Mouse (Mus musculus) embryonic facial prominence, embryonic 10.5 days (tissue): ENCODE results near the gene Rasgef1b. TPM values are rescaled to one million over a fixed set of nuclear protein-coding genes. Genes with fewer than 3 reads are reported as not detected.

Source experiments
- DNase-seq: peaks from one replicate; pipeline ENCODE4 v3.0.0-alpha.2; 2017; ENCODE audit warnings: low spot score
- H3K27ac ChIP-seq: fragments of 300-500 bp; sonication (generic); replicated peaks from 2 replicates; pipeline ENCODE4 v1.5.1; 2016; ENCODE audit warnings: mild to moderate bottlenecking
- H3K27me3 ChIP-seq: fragments of 300-500 bp; sonication (generic); replicated peaks from 2 replicates; pipeline ENCODE4 v1.6.1; 2016; ENCODE audit warnings: low read depth, mild to moderate bottlenecking; ENCODE audit not compliant: poor library complexity, severe bottlenecking
- H3K36me3 ChIP-seq: fragments of 300-500 bp; sonication (generic); replicated peaks from 2 replicates; pipeline ENCODE4 v1.6.1; 2016; ENCODE audit warnings: mild to moderate bottlenecking, moderate library complexity
- H3K4me1 ChIP-seq: fragments of 300-500 bp; sonication (generic); 2 replicates; pipeline ENCODE4 v1.6.1; 2016
- H3K4me3 ChIP-seq: fragments of 300-500 bp; sonication (generic); 2 replicates; pipeline ENCODE4 v1.5.1; 2016; ENCODE audit warnings: mild to moderate bottlenecking, moderate library complexity
- H3K9me3 ChIP-seq: fragments of 300-500 bp; sonication (generic); 2 replicates; pipeline ENCODE4 v1.6.1; 2016; ENCODE audit warnings: mild to moderate bottlenecking
- WGBS: fragments of 180-500 bp; shearing (Covaris S2); methylation state at CpG from one replicate; pipeline ENCODE4 v1.1.7; 2016; 5-methylcytosine and 5-hydroxymethylcytosine counted together
- polyA plus RNA-seq: library from polyadenylated mRNA; unstranded; fragments of >200 nt; fragmentation: Nextera tagmentation; extraction: Ambion mirVana; gene quantifications from 2 replicates; pipeline ENCODE4 v1.2.1, GENCODE M21; 2016

Rasgef1b gene
- polyA plus RNA-seq, 1 experiment from 2014 or later = 11.8 TPM

DNA sequence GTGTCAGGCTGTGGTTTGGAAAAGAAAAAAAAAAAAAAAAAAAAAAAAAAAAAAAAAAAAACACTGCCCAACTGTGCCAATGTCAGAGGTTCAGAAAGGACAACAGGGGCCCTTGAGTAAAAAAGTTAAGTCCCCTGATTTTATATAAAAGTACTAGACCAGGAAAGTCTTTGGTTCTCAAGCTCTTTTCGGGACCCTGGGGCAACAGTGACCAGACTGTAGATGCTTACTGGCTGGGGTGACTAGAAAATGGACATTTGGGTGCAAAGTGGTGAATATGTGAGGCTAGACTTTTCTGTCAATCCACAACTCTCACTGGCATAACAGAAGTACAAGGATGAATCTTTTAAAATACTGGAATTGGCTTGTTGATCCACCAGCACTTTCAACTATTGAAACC lies 1.1 kb upstream of the Rasgef1b start:
- WGBS = 74% methylated on average over 1 of the region's 1 CpGs
- H3K9me3 ChIP-seq = no peaks in the 10 kb centered on the region
- peaks cover 82% of the 10 kb centered on the region for H3K27me3 ChIP-seq
- no peak overlapping the region for H3K27ac ChIP-seq
- H3K4me3 ChIP-seq = peak overlapping the region; percentile 80; the same call in 1 of the 2 replicates
- H3K36me3 ChIP-seq = no peaks in the 10 kb centered on the region
- peaks cover 21% of the 10 kb centered on the region for H3K4me1 ChIP-seq
- no peak for DNase-seq

DNA sequence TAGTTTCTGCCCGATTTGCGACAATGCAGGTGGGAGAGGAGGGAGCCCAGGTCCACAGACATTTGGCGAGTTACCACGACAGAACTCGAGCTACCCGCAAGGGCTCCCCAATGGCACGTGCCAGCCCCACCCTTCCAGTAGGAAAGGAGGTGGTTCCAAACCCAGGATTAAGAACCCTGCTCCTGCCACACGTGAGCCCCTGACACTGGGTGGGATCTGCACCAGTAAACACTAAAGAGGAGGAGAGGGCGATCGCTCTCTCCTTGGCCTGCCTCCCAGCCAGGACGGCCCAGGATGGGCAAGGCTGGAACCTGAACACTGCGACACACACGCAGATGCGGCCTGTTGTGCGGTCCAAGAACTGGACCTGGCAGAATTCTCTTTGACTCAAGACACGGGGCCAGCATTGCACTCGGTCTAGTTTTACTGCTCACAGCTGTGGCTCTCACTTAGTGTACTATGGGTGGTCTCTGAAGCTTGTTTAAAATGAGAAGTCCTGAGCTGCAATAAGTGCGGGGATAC lies 557 bp upstream of the Rasgef1b start:
- H3K36me3 ChIP-seq = no peaks in the 10 kb centered on the region
- peaks cover 86% of the 10 kb centered on the region for H3K27me3 ChIP-seq
- under 1% methylated on average over 18 of the region's 18 CpGs for WGBS
- H3K4me3 ChIP-seq = peak overlapping the region; percentile 80
- peaks cover 21% of the 10 kb centered on the region for H3K4me1 ChIP-seq
- H3K27ac ChIP-seq = peak overlapping the region; percentile 61
- peak; percentile 59 for DNase-seq
- H3K9me3 ChIP-seq = no peaks in the 10 kb centered on the region

GRCm38 (mm10) chr5:99728027-99728451 lies 826 bp downstream of the Rasgef1b start:
- WGBS = under 1% methylated on average over 15 of the region's 15 CpGs
- no peak overlapping the region for H3K27ac ChIP-seq
- H3K36me3 ChIP-seq = no peaks in the 10 kb centered on the region
- no peaks in the 10 kb centered on the region for H3K9me3 ChIP-seq
- peaks cover 21% of the 10 kb centered on the region for H3K4me1 ChIP-seq
- DNase-seq = peak; percentile 32
- peaks cover 80% of the 10 kb centered on the region for H3K27me3 ChIP-seq
- H3K4me3 ChIP-seq = peak overlapping the region; percentile 80

- Histone ChIP-seq H3K27me3 (peaks cover 47% of the 10 kb centered on the region), H3K4me3 (no peak overlapping the region), H3K36me3 (no peaks in the 10 kb centered on the region), H3K4me1 (peaks cover 14% of the 10 kb centered on the region), H3K27ac (no peak overlapping the region), H3K9me3 (no peaks in the 10 kb centered on the region)
- 90% methylated on average over 6 of the region's 6 CpGs for WGBS
- no peak for DNase-seq
These were observed 4.9 kb downstream of the Rasgef1b start for GRCm38 (mm10) chr5:99723941-99724340.

DNA sequence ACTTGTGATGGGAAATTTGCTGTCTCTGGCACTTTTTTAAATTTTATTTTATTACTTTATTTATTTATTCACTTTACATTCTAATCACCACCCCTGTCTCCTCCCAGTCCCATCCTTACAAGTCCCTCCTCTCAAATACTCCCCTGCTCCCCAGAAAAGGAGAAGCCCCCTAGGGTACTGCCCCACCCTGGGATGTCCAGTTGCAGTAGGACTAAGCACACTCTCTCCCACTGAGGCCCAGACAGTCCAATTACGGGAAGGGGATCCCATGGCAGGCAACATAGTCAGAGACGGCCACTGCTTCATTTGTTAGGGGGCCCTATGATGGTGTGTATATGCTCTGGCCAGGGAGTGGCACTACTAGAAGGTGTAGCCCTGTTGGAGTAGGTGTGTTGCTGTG lies 6.6 kb downstream of the Rasgef1b start:
- Histone ChIP-seq H3K4me1 (no peaks in the 10 kb centered on the region), H3K27ac (no peak overlapping the region), H3K4me3 (no peak overlapping the region), H3K27me3 (peaks cover 34% of the 10 kb centered on the region), H3K9me3 (no peaks in the 10 kb centered on the region), H3K36me3 (no peaks in the 10 kb centered on the region)
- 80% methylated on average over 2 of the region's 2 CpGs for WGBS
- DNase-seq = no peak

- peaks cover 2% of the 10 kb centered on the region for H3K4me1 ChIP-seq
- H3K36me3 ChIP-seq = no peaks in the 10 kb centered on the region
- H3K27me3 ChIP-seq = peaks cover 17% of the 10 kb centered on the region
- no peaks in the 10 kb centered on the region for H3K9me3 ChIP-seq
- no peak overlapping the region for H3K4me3 ChIP-seq
- no peak for DNase-seq
- WGBS = 74% methylated on average over 2 of the region's 2 CpGs
- H3K27ac ChIP-seq = no peak overlapping the region
These were observed 8.3 kb downstream of the Rasgef1b start for GRCm38 (mm10) chr5:99720554-99720953.

- DNase-seq = no peak
- no peak overlapping the region for H3K4me3 ChIP-seq
- H3K4me1 ChIP-seq = peaks cover 8% of the 10 kb centered on the region
- no peaks in the 10 kb centered on the region for H3K36me3 ChIP-seq
- H3K9me3 ChIP-seq = no peaks in the 10 kb centered on the region
- 0 out of 2 replicates have a peak, but pooled peaks cover 4% of the 10 kb centered on the region for H3K27me3 ChIP-seq
- no peak overlapping the region for H3K27ac ChIP-seq
- 82% methylated on average over 8 of the region's 8 CpGs for WGBS
These were observed 10.9 kb downstream of the Rasgef1b start for GRCm38 (mm10) chr5:99717917-99718316.

DNA sequence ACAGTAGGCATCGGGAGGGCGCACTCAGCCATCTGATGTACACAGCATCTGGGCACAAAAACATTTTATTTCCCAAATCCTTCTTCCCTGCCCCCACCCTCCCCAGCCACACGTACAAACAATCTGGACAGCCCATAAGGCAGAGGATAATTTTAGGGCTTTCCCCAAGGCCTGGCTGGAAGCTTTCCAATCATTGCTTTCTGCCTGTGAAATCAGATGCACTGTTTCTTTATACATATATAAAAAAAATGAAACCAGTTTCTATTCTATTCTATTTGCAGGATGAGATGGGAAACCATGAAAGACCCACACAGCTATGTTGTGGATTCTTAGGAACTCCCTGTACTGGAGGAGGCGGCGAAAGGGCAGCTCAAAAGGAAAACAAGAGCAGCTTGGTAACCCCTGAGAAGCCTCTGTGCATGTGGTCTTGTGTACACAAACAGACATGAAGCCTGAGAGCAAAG lies 13.6 kb downstream of the Rasgef1b start:
- no peaks in the 10 kb centered on the region for H3K36me3 ChIP-seq
- 0 out of 2 replicates have a peak, but pooled peaks cover 4% of the 10 kb centered on the region for H3K27me3 ChIP-seq
- no peak overlapping the region for H3K27ac ChIP-seq
- no peaks in the 10 kb centered on the region for H3K9me3 ChIP-seq
- no peak overlapping the region for H3K4me3 ChIP-seq
- no peak for DNase-seq
- H3K4me1 ChIP-seq = peaks cover 8% of the 10 kb centered on the region
- 65% methylated on average over 5 of the region's 5 CpGs for WGBS

GRCm38 (mm10) chr5:99711947-99712346 lies 16.9 kb downstream of the Rasgef1b start:
- peaks cover 8% of the 10 kb centered on the region for H3K4me1 ChIP-seq
- H3K27ac ChIP-seq = no peak overlapping the region
- DNase-seq = no peak
- no peak overlapping the region for H3K4me3 ChIP-seq
- H3K36me3 ChIP-seq = no peaks in the 10 kb centered on the region
- H3K9me3 ChIP-seq = no peaks in the 10 kb centered on the region
- WGBS = 91% methylated on average over 2 of the region's 2 CpGs
- H3K27me3 ChIP-seq = no peaks in the 10 kb centered on the region

DNA sequence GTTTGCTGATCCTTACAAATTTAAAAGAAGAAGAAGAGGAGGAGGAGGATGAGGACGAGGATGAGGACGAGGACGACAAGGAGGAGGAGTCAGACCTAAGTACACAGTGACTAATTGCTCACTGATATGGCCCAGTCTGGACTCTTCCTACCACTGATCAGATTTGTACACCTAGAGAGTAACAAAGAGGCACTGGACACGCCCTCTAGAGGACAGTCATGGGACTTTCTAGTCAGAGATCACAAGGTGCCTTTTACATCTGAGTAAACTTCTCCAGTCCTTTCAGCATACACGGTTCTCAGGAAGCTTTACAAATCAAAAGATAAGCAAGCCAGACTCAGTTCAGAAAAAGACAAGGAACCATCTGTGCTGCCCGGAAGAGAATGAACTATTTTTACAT lies 20.2 kb downstream of the Rasgef1b start:
- H3K27ac ChIP-seq = no peak overlapping the region
- 41% methylated on average over 6 of the region's 6 CpGs for WGBS
- DNase-seq = no peak

DNA sequence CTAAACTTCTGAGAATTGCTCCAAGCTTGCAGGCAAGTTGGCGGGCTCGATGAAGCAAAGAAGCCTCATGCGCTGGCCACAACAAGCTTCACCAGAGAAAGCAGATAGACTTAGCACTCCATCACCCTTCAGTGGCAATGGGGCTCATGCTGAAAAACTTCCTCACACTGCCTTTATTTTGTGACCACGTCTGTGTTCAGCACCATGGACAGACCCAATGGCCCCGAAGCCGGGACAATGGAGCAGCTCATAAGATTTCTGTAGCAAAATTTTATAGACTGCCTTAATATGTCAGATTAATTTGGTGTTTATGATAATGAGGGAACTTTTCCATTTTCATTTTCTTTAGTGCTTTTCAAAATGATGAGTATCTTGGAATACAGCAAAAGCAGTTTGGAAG lies 21.6 kb downstream of the Rasgef1b start:
- H3K4me1 ChIP-seq = no peaks in the 10 kb centered on the region
- WGBS = 41% methylated on average over 6 of the region's 6 CpGs
- no peaks in the 10 kb centered on the region for H3K36me3 ChIP-seq
- H3K9me3 ChIP-seq = no peaks in the 10 kb centered on the region
- H3K27me3 ChIP-seq = no peaks in the 10 kb centered on the region
- H3K27ac ChIP-seq = no peak overlapping the region
- peak; percentile 59 for DNase-seq
- no peak overlapping the region for H3K4me3 ChIP-seq

More for the DNA sequence above, 20.2 kb downstream of the Rasgef1b start:
- Histone ChIP-seq H3K4me1 (no peaks in the 10 kb centered on the region), H3K4me3 (no peak overlapping the region), H3K27me3 (no peaks in the 10 kb centered on the region), H3K9me3 (no peaks in the 10 kb centered on the region), H3K36me3 (no peaks in the 10 kb centered on the region)

- WGBS = 77% methylated on average over 5 of the region's 5 CpGs
- Histone ChIP-seq H3K27ac (no peak overlapping the region), H3K4me1 (peaks cover 3% of the 10 kb centered on the region; the same call in 1 of the 2 replicates), H3K27me3 (no peaks in the 10 kb centered on the region), H3K36me3 (no peaks in the 10 kb centered on the region), H3K9me3 (no peaks in the 10 kb centered on the region), H3K4me3 (no peak overlapping the region)
- no peak for DNase-seq
These were observed 27.1 kb downstream of the Rasgef1b start for GRCm38 (mm10) chr5:99701811-99702210.

DNA sequence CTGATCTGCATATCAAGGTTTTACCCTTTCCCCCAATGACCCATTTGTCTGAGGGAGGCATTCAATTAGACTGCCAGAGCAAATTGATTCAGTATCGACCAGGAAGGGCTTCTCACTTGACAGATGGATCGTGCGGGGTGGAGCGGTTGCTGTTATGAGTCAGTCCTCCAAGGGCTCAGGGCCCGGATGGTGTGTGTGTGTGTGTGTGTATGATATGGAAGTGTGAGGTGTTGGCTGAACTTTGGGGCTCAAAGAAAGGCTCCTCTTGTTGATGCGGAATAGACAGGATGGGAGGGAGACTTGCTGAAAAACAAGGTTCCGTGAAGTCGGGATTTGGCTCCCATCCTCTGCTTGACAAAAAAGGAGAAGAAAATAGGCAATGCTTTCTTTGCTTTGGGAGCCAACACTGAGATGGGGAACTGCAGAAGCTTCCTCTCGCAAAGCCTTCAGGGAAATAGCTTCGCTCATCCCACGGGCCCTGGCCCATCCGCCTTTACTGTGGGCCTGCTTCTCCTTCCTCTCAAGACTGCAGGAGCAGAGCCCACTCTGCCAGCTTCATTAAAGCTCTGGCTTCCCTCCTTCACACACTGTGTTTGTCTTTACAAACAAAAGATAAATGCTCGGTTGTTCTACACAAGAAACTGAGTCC lies 34.0 kb downstream of the Rasgef1b start:
- Histone ChIP-seq H3K4me3 (no peak overlapping the region), H3K36me3 (no peaks in the 10 kb centered on the region), H3K27me3 (no peaks in the 10 kb centered on the region), H3K4me1 (peaks cover 5% of the 10 kb centered on the region), H3K27ac (no peak overlapping the region), H3K9me3 (no peaks in the 10 kb centered on the region)
- WGBS = 85% methylated on average over 13 of the region's 13 CpGs
- DNase-seq = no peak
